Mouse (Mus musculus): Measurements from ENCODE around the gene Pxmp4.

- no peak for TF ChIP-seq CTCF (IDR thresholded peaks at IDR 0.05; ENCODE audit: low read depth)
- no peak for TF ChIP-seq EP300 (optimal IDR thresholded peaks at IDR 0.05)
Observed at GRCm38 (mm10) chr2:154546711-154547110, 56.8 kb downstream of the Pxmp4 start, which contains the start of gene 1700003F12Rik.
